Mouse (Mus musculus): Measurements from ENCODE around the gene Stum. TPM values are rescaled to one million over a fixed set of nuclear protein-coding genes. Genes with fewer than 3 reads are reported as not detected.

Stum gene
- total and polyA plus RNA-seq, 2 experiments from 2014 or later: 16.7 to 80.7 TPM

DNA sequence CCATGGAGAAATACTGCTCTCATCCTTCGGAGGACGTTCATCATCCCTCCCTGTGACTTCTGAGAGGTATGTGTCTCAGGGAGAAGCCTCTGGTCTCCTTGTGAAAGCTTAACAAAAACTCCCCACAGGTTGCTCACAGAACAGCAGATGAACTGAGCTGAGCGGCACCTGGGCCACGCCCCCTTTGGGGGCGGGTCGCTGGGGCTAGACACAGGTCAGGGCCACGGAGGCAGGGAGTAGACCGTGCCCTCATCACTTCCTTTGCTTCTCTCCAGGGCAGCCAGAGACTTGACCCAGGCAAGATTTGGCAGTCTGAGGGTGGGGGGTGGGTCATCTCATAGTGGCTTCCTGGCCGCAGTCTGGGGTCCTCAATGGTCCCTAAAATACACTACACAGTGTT is 48.4 kb downstream of the Stum start:
- no peak overlapping the region for H3K9ac ChIP-seq
- WGBS: 16% methylated on average over 9 of the region's 9 CpGs
- ATAC-seq: no peak

DNA sequence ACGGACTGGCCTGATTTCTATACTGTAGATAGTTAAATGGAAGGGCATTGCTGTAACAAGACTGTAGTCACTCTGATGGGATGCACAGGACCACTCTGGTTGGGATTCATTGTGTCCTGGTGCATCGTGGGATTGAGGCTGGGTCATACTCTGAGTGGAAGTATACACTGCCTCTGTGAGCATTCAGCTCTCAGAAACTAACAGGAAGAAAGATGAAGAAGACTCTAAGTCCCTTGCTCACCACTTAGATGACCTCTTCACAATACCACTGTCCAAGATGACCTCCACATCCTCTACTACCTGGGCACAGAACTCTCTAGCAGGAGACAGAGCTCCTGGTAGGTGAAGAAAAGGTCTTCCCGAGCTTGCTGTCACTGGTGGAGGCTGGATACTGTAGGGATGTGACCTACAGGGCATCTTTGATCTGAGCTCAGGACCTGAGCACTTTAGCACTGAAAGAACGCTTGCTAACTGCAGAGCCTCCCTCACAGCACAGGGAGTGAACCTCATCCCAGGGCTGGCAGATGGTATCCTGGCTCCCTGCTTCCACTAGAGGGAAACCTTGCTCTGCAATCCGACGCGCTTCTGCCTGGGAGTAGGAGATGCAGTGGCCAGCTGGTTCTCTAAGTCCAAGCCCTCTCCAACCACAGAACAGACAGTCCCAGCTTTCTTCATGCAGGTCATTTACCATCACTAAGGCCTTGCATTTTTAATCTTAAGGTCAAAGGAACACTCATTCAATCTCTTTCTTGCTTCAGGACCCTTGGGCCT is 49.3 kb downstream of the Stum start:
- Histone ChIP-seq H3K27ac (ENCODE audit: low read depth, low read length) (peak overlapping the region; percentile 29; the same call in 1 of the 2 replicates), H3K9ac (no peak overlapping the region), H3K36me3 (ENCODE audit: insufficient read depth) (no peaks in the 10 kb centered on the region), H3K4me1 (ENCODE audit: insufficient read depth) (peaks cover 18% of the 10 kb centered on the region; the same call in 1 of the 2 replicates), H3K9me3 (ENCODE audit: low read length) (no peaks in the 10 kb centered on the region), H3K27me3 (ENCODE audit: insufficient read depth, low read length) (no peaks in the 10 kb centered on the region), H3K4me2 (ENCODE audit: low read depth) (no peak overlapping the region), H3K4me3 (ENCODE audit: low read depth, low read length) (no peak overlapping the region)
- peak; percentile 92 for ATAC-seq
- DNase-seq: peak; percentile 91
- TF ChIP-seq CTCF (IDR thresholded peaks at IDR 0.05; ENCODE audit: low read depth): peak; percentile 99
- 18% methylated on average over 7 of the region's 7 CpGs for WGBS

More for the DNA sequence above, 48.4 kb downstream of the Stum start:
- no peak overlapping the region for H3K27ac ChIP-seq (ENCODE audit: low read depth, low read length)
- H3K36me3 ChIP-seq (ENCODE audit: insufficient read depth): no peaks in the 10 kb centered on the region
- no peaks in the 10 kb centered on the region for H3K9me3 ChIP-seq (ENCODE audit: low read length)
- no peak for DNase-seq
- TF ChIP-seq CTCF (IDR thresholded peaks at IDR 0.05; ENCODE audit: low read depth): no peak
- H3K4me1 ChIP-seq (ENCODE audit: insufficient read depth): peaks cover 18% of the 10 kb centered on the region; the same call in 1 of the 2 replicates
- H3K27me3 ChIP-seq (ENCODE audit: insufficient read depth, low read length): no peaks in the 10 kb centered on the region
- no peak overlapping the region for H3K4me3 ChIP-seq (ENCODE audit: low read depth, low read length)
- H3K4me2 ChIP-seq (ENCODE audit: low read depth): no peak overlapping the region

DNA sequence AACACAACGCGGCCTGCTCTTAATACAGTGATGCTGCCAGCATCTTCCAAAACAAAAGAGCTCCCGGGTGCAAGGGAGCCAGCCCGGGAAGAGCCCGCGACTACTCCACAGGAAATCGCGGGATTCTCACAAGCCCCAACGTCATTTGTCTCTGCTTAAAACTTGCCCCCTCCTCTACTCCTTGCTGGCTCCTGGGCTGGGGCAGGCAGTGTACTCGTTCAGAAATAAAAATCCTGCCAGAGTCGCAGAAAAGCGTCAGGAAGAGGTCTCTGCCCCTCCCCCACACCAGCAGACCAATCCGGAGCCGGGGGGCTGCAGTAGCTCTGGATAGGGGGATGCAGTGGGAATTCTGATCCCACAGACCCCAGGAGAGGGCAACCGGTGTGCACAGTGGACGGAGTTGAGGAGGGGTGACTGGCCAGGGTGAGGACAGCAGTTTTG is 50.2 kb downstream of the Stum start:
- TF ChIP-seq CTCF (IDR thresholded peaks at IDR 0.05; ENCODE audit: low read depth): no peak
- ATAC-seq (peak; percentile 75), DNase-seq (peak; percentile 73)
- H3K4me3 ChIP-seq (ENCODE audit: low read depth, low read length): peak overlapping the region; percentile 27
- no peaks in the 10 kb centered on the region for H3K27me3 ChIP-seq (ENCODE audit: insufficient read depth, low read length)
- peak overlapping the region; percentile 4 for H3K27ac ChIP-seq (ENCODE audit: low read depth, low read length)
- peaks cover 18% of the 10 kb centered on the region; the same call in 1 of the 2 replicates for H3K4me1 ChIP-seq (ENCODE audit: insufficient read depth)
- peak overlapping the region; percentile 49 for H3K4me2 ChIP-seq (ENCODE audit: low read depth)
- peak overlapping the region; percentile 36 for H3K9ac ChIP-seq
- WGBS: under 1% methylated on average over 16 of the region's 16 CpGs
- H3K36me3 ChIP-seq (ENCODE audit: insufficient read depth): no peaks in the 10 kb centered on the region
- H3K9me3 ChIP-seq (ENCODE audit: low read length): no peaks in the 10 kb centered on the region

DNA sequence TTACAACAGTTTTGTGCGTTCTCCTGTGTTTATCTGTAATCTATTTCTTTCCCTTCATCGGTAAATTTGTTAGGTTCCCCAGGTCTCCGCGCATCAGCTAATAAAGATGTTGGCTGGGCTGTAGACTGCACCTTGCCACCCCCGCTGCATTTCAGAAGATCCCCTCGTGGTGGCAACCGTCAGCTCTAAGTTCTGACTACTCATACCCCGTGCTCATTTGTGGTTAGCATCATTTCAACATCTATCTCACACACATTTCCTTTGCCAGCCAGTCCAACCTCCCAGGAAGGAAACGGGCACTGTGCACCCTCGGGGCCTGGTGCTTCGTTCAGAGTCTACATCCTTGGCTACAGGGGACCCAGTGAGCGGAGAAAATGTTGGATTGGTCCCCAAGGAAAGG is 51.5 kb downstream of the Stum start:
- 70% methylated on average over 12 of the region's 12 CpGs for WGBS
- no peak overlapping the region for H3K9ac ChIP-seq
- H3K4me1 ChIP-seq (ENCODE audit: insufficient read depth): peaks cover 23% of the 10 kb centered on the region
- peak; percentile 52 for TF ChIP-seq CTCF (IDR thresholded peaks at IDR 0.05; ENCODE audit: low read depth)
- H3K4me2 ChIP-seq (ENCODE audit: low read depth): no peak overlapping the region
- DNase-seq: peak; percentile 35
- H3K9me3 ChIP-seq (ENCODE audit: low read length): no peaks in the 10 kb centered on the region
- no peak for ATAC-seq
- H3K27ac ChIP-seq (ENCODE audit: low read depth, low read length): no peak overlapping the region
- H3K4me3 ChIP-seq (ENCODE audit: low read depth, low read length): no peak overlapping the region
- no peaks in the 10 kb centered on the region for H3K27me3 ChIP-seq (ENCODE audit: insufficient read depth, low read length)
- H3K36me3 ChIP-seq (ENCODE audit: insufficient read depth): no peaks in the 10 kb centered on the region

DNA sequence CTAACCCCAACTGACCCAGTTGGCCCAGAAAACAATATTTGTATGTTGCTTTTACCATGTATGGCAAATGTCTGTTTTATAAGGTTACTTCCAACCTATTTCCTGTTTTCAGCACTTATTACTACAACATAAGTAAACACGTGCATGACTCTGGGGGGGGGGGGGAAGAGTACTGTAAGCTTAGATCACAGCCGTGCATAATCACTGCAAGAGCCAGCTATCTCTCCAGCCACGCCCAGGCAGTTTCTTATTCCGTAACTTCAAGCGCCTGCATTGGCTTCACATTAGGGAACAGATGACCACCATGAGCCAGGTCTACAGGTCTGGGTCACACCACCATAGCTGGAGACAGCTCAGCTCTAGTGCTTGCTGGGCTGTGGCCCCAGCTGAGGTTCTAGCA is 53.5 kb downstream of the Stum start:
- no peak overlapping the region for H3K4me3 ChIP-seq (ENCODE audit: low read depth, low read length)
- TF ChIP-seq CTCF (IDR thresholded peaks at IDR 0.05; ENCODE audit: low read depth): no peak
- no peak overlapping the region for H3K4me2 ChIP-seq (ENCODE audit: low read depth)
- H3K4me1 ChIP-seq (ENCODE audit: insufficient read depth): peaks cover 21% of the 10 kb centered on the region
- ATAC-seq (no peak), DNase-seq (no peak)
- 85% methylated on average over 5 of the region's 5 CpGs for WGBS
- H3K27me3 ChIP-seq (ENCODE audit: insufficient read depth, low read length): no peaks in the 10 kb centered on the region
- no peaks in the 10 kb centered on the region for H3K36me3 ChIP-seq (ENCODE audit: insufficient read depth)
- H3K9ac ChIP-seq: no peak overlapping the region
- H3K9me3 ChIP-seq (ENCODE audit: low read length): no peaks in the 10 kb centered on the region
- H3K27ac ChIP-seq (ENCODE audit: low read depth, low read length): no peak overlapping the region

DNA sequence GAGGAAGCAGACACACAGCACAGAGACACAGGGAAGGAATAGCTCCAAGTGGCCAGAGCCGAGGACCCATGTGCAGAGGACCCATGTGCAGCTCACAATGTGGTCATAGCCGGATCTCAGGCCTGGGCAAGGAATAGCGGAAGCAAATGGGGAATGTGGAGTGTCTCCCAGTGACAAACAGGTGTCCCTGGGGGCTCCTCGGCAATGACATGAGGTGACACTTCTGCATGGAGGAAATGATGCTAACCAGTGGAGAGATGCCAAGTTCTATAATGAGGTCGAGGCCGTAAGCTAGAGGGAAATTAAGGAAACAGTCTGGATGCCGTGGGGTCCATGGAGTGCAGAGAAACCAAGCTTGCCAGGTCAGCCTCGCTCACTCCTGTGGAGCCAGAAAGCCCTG is 54.4 kb downstream of the Stum start:
- ATAC-seq (no peak), DNase-seq (no peak)
- peaks cover 14% of the 10 kb centered on the region for H3K4me1 ChIP-seq (ENCODE audit: insufficient read depth)
- no peak overlapping the region for H3K27ac ChIP-seq (ENCODE audit: low read depth, low read length)
- H3K36me3 ChIP-seq (ENCODE audit: insufficient read depth): no peaks in the 10 kb centered on the region
- no peaks in the 10 kb centered on the region for H3K27me3 ChIP-seq (ENCODE audit: insufficient read depth, low read length)
- no peak for TF ChIP-seq CTCF (IDR thresholded peaks at IDR 0.05; ENCODE audit: low read depth)
- H3K4me2 ChIP-seq (ENCODE audit: low read depth): no peak overlapping the region
- WGBS: 73% methylated on average over 8 of the region's 8 CpGs
- H3K4me3 ChIP-seq (ENCODE audit: low read depth, low read length): no peak overlapping the region
- no peaks in the 10 kb centered on the region for H3K9me3 ChIP-seq (ENCODE audit: low read length)
- no peak overlapping the region for H3K9ac ChIP-seq

DNA sequence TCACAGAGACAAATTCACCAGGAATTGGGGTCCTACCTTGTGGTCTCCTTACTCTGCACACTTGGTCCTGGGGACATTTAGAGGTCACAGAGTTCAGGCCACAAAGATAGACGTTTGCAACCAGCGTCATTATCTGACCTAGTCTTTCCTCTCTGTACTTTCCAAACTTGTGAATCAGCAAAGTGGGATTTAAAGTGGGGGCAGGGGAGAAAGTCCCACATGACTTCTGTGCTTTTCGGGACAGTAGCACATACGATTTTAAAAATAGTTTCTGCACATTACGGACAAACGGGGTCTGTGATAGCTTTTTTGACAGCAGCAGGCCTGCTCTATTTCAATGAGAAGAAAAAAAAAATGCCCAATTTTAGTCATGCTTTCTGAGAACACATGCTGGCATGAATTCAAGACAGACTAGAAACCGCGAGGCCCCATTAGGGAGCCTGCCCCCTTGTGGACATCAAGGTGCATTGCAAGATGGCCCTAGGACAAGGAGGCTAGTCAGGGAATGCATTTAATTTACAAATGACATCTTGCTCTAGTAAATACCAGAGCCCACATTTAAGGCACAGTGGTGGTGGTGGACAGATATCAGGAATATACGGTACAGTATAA is 55.1 kb downstream of the Stum start:
- Histone ChIP-seq H3K27ac (ENCODE audit: low read depth, low read length) (0 out of 2 replicates have a peak overlapping the region, but pooled peaks have one; percentile 17), H3K9me3 (ENCODE audit: low read length) (no peaks in the 10 kb centered on the region), H3K4me3 (ENCODE audit: low read depth, low read length) (no peak overlapping the region), H3K4me1 (ENCODE audit: insufficient read depth) (peaks cover 11% of the 10 kb centered on the region; the same call in 1 of the 2 replicates), H3K27me3 (ENCODE audit: insufficient read depth, low read length) (no peaks in the 10 kb centered on the region), H3K9ac (no peak overlapping the region), H3K4me2 (ENCODE audit: low read depth) (no peak overlapping the region), H3K36me3 (ENCODE audit: insufficient read depth) (no peaks in the 10 kb centered on the region)
- WGBS: 24% methylated on average over 9 of the region's 9 CpGs
- ATAC-seq (no peak), DNase-seq (peak; percentile 87)
- peak; percentile 95 for TF ChIP-seq CTCF (IDR thresholded peaks at IDR 0.05; ENCODE audit: low read depth)

Data from forebrain, postnatal 0 days (tissue).